Mouse (Mus musculus) ovary, adult 2 months (tissue): ENCODE measurements around the gene Sfr1. TPM values are rescaled to one million over a fixed set of nuclear protein-coding genes. Genes with fewer than 3 reads are reported as not detected.

ENCODE experiments used
- polyA plus RNA-seq: library from polyadenylated mRNA; depleted of rRNA; stranded (reverse); fragments of >200 nt; gene quantifications from 2 replicates; pipeline ENCODE4 v1.2.3, GENCODE M21; 2012; rRNA removed

Sfr1 gene
- 28.0 and 70.4 TPM in 2 replicates for polyA plus RNA-seq

GRCm38 (mm10) chr19:47731071-47731881 is at the start of gene Sfr1:
Sfr1 (plus strand) TSS chr19:47731682.

DNA sequence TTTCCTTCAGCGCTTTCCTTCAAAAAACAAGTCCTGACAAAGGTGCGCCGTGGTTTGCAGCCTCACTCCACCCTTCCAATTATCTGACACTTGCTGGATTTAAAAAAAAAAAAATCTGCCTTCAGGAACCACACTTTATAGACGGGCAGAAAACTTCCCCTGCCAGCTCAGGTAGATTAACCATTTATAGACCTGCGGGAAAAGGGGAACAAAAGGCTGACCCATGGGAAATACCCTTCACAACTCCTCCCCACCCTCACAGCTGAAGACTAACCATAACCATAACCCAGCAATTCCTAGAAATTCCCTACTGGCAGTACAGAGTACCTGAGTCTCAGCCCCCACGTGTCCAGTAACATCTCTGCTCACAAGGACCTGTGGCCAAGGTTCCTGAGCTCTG is 39.5 kb upstream of the Sfr1 start, which contains the start of gene Col17a1:
Col17a1 (minus strand) TSS at position 101 of the 400 bp plus-strand sequence.

Other genes with a start within 250 kb of the Sfr1 start
- 28.9 and 31.7 TPM in 2 replicates for gene Stn1, start 194.2 kb upstream of the Sfr1 start, polyA plus RNA-seq
- 5.4 and 6.8 TPM in 2 replicates for gene Slk, start 152.0 kb upstream of the Sfr1 start, polyA plus RNA-seq
- 1.6 and 2.2 TPM in 2 replicates for gene Col17a1, start 39.6 kb upstream of the Sfr1 start, polyA plus RNA-seq
- gene Gsto1, start 123.3 kb downstream of the Sfr1 start, polyA plus RNA-seq = 131 and 155 TPM in 2 replicates
- gene Gsto2, start 133.9 kb downstream of the Sfr1 start, polyA plus RNA-seq = 0.55 and 0.94 TPM in 2 replicates
- 4.1 and 6.3 TPM in 2 replicates for gene Cfap43, start 187.6 kb downstream of the Sfr1 start, polyA plus RNA-seq
- 9.2 TPM in 2 replicates for gene Itprip, start 187.6 kb downstream of the Sfr1 start, polyA plus RNA-seq
- 0.10 and 0.25 TPM in 2 replicates for gene Cfap58, start 206.0 kb downstream of the Sfr1 start, polyA plus RNA-seq